Mouse (Mus musculus) midbrain, embryonic 10.5 days (tissue): ENCODE results near the gene Ccdc122. TPM values are rescaled to one million over a fixed set of nuclear protein-coding genes. Genes with fewer than 3 reads are reported as not detected.
A peak's percentile ranks its signal among the peaks of the same experiment; 100 is the strongest.

Experiments
- DNase-seq: peaks from one replicate; pipeline ENCODE4 v3.0.0-alpha.2; 2017; ENCODE audit warnings: low spot score
- H3K27ac ChIP-seq: fragments of 300-500 bp; sonication (generic); replicated peaks from 2 replicates; pipeline ENCODE4 v1.5.1; 2016; ENCODE audit warnings: mild to moderate bottlenecking
- H3K27me3 ChIP-seq: fragments of 300-500 bp; sonication (generic); 2 replicates; pipeline ENCODE4 v1.6.1; 2016; ENCODE audit warnings: low read depth, mild to moderate bottlenecking; ENCODE audit not compliant: poor library complexity, severe bottlenecking
- H3K36me3 ChIP-seq: fragments of 300-500 bp; sonication (generic); 2 replicates; pipeline ENCODE4 v1.6.1; 2016; ENCODE audit warnings: mild to moderate bottlenecking, moderate library complexity
- H3K4me1 ChIP-seq: fragments of 300-500 bp; sonication (generic); 2 replicates; pipeline ENCODE4 v1.6.1; 2016
- H3K4me3 ChIP-seq: fragments of 300-500 bp; sonication (generic); 2 replicates; pipeline ENCODE4 v1.5.1; 2016; ENCODE audit warnings: mild to moderate bottlenecking, moderate library complexity
- H3K9me3 ChIP-seq: fragments of 300-500 bp; sonication (generic); replicated peaks from 2 replicates; pipeline ENCODE4 v1.6.1; 2016; ENCODE audit warnings: mild to moderate bottlenecking
- WGBS: fragments of 180-500 bp; shearing (Covaris S2); methylation state at CpG from one replicate; pipeline ENCODE4 v1.1.7; 2016; 5-methylcytosine and 5-hydroxymethylcytosine counted together
- polyA plus RNA-seq: library from polyadenylated mRNA; unstranded; fragments of >200 nt; fragmentation: Nextera tagmentation; extraction: Ambion mirVana; gene quantifications from 2 replicates; pipeline ENCODE4 v1.2.1, GENCODE M21; 2016

Gene Ccdc122
- polyA plus RNA-seq, 1 experiment from 2014 or later = 0.96 TPM

DNA sequence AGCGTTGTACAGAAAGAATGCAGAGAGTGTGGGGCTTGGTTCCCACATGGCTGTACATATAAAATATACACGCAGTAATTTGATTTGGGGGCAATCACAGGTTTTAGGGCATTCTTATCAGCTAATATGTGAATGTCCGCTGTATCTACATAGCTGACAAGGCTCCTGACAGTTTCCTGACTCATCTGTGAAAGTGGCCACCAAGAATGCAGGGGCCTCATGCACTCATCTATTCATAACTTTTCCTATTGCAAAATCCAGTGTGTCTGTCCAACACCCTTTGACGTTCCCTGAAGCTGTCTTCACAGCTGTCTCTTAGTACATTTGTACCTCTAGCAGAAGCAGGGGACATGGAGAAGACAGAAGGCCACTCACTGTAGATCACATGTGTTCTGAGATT is 108.5 kb downstream of the Ccdc122 start:
- no peak overlapping the region for H3K27ac ChIP-seq
- no peaks in the 10 kb centered on the region for H3K36me3 ChIP-seq
- no peaks in the 10 kb centered on the region for H3K9me3 ChIP-seq
- 88% methylated on average over 4 of the region's 4 CpGs for WGBS
- H3K27me3 ChIP-seq = no peaks in the 10 kb centered on the region
- no peak for DNase-seq
- H3K4me3 ChIP-seq = no peak overlapping the region
- no peaks in the 10 kb centered on the region for H3K4me1 ChIP-seq

DNA sequence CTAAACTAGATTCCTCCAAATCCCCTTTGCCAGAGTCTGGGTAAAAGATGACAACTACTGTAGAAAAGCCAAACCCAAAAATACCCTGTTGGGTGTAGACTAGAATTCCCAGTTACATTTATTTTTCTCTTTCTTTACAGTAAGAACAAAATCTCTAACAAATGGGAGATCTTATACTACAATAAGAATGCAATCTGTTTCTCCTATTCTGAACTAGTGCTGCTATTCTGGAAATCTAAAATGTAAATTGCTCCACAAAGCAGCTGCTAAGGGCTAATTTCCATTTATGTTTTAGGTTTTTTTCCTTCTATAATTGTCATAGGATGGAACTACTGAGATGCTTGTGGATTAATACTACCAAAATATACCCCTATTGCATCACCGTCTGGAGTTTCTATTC is 111.1 kb downstream of the Ccdc122 start:
- no peak overlapping the region for H3K4me3 ChIP-seq
- H3K36me3 ChIP-seq = no peaks in the 10 kb centered on the region
- WGBS = 96% methylated on average over 1 of the region's 1 CpGs
- H3K27ac ChIP-seq = no peak overlapping the region
- H3K9me3 ChIP-seq = no peaks in the 10 kb centered on the region
- no peaks in the 10 kb centered on the region for H3K4me1 ChIP-seq
- no peaks in the 10 kb centered on the region for H3K27me3 ChIP-seq
- no peak for DNase-seq

DNA sequence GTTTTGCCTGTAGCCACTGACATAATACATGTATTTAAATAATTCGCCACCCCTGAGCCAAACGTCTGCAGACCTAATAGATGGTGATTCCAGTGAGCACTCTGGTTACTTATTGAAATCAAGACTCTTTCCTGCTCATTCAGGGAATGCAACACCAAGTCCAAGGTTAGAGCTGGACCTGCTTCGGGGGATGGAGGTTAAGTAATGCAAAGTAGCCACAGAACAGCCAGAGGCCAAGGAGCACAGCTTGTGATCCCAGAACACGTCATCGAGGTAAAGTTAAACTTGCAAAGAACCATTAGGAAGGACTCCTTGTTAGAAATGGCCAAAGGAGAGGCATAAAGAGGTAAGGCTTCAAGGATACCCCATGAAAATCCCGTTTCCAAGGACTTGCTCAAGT is 114.0 kb downstream of the Ccdc122 start:
- WGBS = 74% methylated on average over 6 of the region's 6 CpGs

DNA sequence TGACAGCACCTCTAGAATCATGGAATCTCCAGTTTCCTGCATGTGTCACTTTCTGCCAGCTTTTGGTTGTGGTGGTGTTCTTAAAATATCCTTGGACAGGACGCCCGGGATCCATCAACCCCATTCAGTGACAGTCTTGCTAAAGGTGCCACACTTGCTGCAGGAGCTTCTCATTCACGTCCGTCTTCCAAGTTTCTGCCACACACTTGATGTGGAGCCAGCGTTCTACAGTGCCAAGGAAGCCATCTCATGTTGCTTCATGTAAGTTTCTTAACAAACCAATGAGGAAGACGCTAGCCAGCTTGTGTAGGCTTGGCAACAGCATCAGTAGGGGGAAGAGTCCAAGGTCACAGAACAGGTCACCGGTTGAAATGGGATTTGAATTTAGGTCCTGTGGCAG is 114.9 kb downstream of the Ccdc122 start:
- no peak overlapping the region for H3K27ac ChIP-seq
- no peak overlapping the region for H3K4me3 ChIP-seq
- WGBS = 90% methylated on average over 7 of the region's 7 CpGs
- no peaks in the 10 kb centered on the region for H3K9me3 ChIP-seq
- no peak for DNase-seq
- H3K36me3 ChIP-seq = no peaks in the 10 kb centered on the region
- H3K4me1 ChIP-seq = peaks cover 11% of the 10 kb centered on the region
- H3K27me3 ChIP-seq = peaks cover 22% of the 10 kb centered on the region

More for the DNA sequence above, 114.0 kb downstream of the Ccdc122 start:
- Histone ChIP-seq H3K27me3 (peaks cover 18% of the 10 kb centered on the region), H3K9me3 (no peaks in the 10 kb centered on the region), H3K36me3 (no peaks in the 10 kb centered on the region), H3K27ac (no peak overlapping the region), H3K4me1 (peaks cover 2% of the 10 kb centered on the region), H3K4me3 (no peak overlapping the region)
- DNase-seq = no peak

DNA sequence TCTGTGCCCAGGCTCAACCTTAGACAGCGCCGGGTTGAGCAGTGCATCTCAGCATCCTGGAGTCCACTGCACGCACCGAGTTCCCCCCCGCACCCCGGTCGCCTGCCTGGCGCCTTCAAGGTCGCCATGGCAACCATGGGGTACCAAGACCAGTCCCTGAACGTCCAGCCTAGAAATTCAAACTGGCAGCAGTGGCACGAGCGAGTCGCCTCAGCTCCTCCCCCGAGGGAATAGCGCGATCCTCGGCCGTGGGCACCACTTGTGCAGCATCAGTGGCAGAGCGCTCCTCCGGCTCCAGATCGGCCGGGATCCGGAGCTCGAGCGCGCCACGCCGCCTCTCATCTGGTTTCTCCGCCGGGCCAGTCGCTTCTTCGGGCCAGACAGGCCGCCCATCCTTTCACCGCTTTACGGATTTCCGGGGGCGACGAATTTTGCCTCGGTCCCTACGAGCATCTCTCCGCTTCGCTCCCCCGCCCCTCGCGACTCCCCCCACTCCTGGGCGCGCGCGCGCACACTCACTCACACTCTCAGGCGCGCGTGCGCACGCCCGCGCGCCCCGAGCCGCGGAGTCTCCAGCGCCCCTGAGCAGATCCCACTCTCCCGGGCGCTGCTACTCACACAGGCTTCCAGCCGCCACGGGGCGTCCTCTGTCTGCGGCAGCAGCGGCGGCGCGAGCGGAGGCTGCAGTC is 119.8 kb downstream of the Ccdc122 start, which contains the start of gene Enox1:
Gene Enox1, plus strand, starts transcription at position 542 of the 689 bp plus-strand sequence.
- DNase-seq = peak; percentile 89
- Histone ChIP-seq H3K9me3 (no peaks in the 10 kb centered on the region), H3K36me3 (no peaks in the 10 kb centered on the region), H3K27me3 (peaks cover 22% of the 10 kb centered on the region), H3K4me3 (peak within 1 kb of the TSS; percentile 85), H3K4me1 (peaks cover 35% of the 10 kb centered on the region), H3K27ac (peak within 1 kb of the TSS; percentile 88)
- WGBS = under 1% methylated on average over 73 of the region's 73 CpGs

DNA sequence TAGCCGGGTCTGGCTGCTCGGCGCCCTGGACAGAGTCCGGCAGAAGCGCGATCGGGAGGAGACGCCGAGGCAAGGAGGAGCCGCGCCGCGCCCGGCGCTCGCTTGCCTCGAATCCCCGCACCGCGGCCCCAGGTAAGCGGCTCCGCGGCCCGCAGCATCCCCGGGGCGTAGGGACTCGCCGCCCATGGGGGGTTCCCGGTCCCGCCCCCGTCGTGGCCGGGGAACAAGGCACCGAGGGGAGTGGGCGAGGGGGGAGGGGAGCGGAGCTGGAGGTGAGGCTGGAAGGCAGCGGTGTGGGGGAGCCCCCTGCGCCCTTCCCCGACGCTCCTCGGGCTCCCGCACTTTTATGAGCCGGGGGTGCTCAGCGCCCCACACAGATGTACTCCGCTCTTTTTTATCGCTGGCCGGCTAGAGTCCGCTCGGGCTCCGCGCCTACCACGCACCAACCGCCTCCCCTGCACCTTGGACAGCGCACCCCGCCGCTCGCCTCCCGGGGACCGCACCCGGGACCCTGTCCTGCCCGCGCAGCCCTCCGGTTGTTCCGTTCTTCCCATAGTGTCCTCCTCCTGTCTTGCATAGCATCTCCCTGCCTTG is 120.4 kb downstream of the Ccdc122 start:
- H3K4me3 ChIP-seq = peak overlapping the region; percentile 85
- H3K4me1 ChIP-seq = peaks cover 35% of the 10 kb centered on the region
- H3K36me3 ChIP-seq = no peaks in the 10 kb centered on the region
- H3K27me3 ChIP-seq = peaks cover 22% of the 10 kb centered on the region
- under 1% methylated on average over 62 of the region's 64 CpGs for WGBS
- H3K27ac ChIP-seq = peak overlapping the region; percentile 88
- DNase-seq = no peak
- H3K9me3 ChIP-seq = no peaks in the 10 kb centered on the region

DNA sequence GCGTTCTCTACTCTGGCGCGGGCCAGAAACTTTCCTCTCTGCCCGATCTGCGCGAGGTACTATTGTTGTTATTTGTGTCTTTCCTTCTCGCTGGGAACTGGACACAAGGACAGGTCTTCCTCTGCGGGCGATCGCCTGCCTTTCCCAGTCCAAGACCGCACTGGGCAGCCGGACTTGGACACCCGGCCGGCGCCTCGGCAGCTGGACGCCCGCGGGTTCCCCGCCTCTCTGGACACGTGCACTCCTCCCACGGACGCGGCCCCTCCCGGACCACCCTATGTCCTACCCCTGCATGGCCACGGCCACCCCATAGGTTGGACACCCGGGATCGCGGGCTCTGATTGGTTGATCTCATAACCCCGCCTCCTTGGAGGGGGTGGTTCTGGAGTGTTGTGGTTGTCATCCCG is 120.9 kb downstream of the Ccdc122 start:
- Histone ChIP-seq H3K4me3 (peak overlapping the region; percentile 85), H3K9me3 (no peaks in the 10 kb centered on the region), H3K36me3 (no peaks in the 10 kb centered on the region), H3K27me3 (peaks cover 22% of the 10 kb centered on the region), H3K4me1 (peaks cover 35% of the 10 kb centered on the region), H3K27ac (peak overlapping the region; percentile 88)
- DNase-seq = peak; percentile 75
- 2% methylated on average over 31 of the region's 31 CpGs for WGBS

DNA sequence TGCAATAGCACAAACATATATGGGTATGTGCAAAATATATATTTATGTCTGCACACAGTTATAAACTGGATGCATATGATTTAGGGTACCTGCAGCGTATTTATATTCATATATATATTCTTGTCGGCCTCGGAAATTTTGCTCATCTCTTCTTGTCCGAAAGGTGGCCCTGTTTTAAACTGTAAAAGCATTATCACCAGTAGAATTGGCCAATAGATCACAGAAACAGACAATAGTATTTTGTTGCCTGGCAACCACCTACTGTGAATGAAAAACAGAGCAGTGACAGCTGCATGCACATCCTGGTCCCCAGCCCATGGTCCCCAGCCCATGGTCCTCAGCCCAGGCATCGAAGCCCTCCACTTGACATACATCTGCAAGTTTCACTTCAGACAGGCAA is 122.8 kb downstream of the Ccdc122 start:
- WGBS = 88% methylated on average over 5 of the region's 5 CpGs
- no peak overlapping the region for H3K27ac ChIP-seq
- peaks cover 15% of the 10 kb centered on the region for H3K27me3 ChIP-seq
- no peaks in the 10 kb centered on the region for H3K36me3 ChIP-seq
- H3K4me3 ChIP-seq = no peak overlapping the region
- no peak for DNase-seq
- H3K4me1 ChIP-seq = peaks cover 35% of the 10 kb centered on the region
- no peaks in the 10 kb centered on the region for H3K9me3 ChIP-seq

Other genes with a start within 250 kb of the Ccdc122 start
- 3.2 and 3.8 TPM in 2 replicates for gene Lacc1, start 132 bp downstream of the Ccdc122 start, polyA plus RNA-seq
- gene Enox1, start 120.0 kb downstream of the Ccdc122 start, polyA plus RNA-seq = 9.7 and 14.4 TPM in 2 replicates